Mouse (Mus musculus): ENCODE measurements around the gene Vstm2a. TPM values are rescaled to one million over a fixed set of nuclear protein-coding genes. Genes with fewer than 3 reads are reported as not detected.

The Vstm2a gene
- polyA plus RNA-seq (2015; fragmentation: Nextera tagmentation; extraction: Ambion mirVana): 0.33 and 0.51 TPM in 2 replicates

DNA sequence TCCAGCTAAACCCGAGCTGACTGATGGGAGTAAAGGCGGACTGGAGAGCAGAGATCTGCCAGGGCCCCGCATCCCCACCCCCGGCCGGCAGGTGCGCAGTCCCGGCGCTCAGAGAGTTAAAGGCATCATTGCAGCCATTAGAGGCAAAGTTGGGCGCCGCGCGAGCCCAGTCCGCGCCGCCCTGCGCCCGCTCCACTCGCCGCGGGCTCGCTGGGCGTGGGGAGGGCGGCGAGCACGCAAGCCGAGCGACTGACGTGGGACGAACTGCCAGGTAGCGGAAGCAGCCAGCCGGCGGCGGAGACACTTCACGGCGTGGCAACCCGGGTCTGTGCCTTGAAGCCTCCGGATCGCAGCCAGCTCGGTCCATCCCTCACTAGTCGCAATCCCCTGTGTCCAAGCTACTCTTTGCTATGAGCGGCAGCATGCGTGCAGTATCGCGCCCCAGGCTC, at the start of gene Vstm2a:
Vstm2a (plus strand) TSS at position 252 of the 449 bp plus-strand sequence.
- DNase-seq (ENCODE audit: low spot score): no peak

GRCm38 (mm10) chr11:16257011-16257410, 513 bp upstream of the Vstm2a start:
- no peak for DNase-seq (ENCODE audit: low spot score)

DNA sequence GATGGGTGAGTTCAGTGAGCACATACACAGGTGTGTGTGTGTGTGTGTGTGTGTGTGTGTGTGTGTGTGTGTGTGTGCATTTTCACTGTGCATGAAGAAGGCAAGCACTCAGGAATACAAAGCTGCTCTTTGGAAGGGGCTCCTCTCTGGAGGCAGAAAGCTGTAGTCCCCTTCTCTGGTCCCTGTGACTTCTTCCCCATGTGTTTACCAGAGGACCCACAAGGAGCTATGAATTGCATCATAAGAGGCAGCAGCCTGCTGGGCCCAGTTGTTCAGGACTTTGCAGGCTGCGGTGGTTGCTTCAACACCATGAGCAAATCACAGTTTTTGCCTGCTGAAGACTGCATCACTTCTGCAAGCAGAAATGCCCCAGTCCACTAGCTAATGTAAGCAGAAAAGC, 776 bp downstream of the Vstm2a start:
- no peak for DNase-seq (ENCODE audit: low spot score)

GRCm38 (mm10) chr11:16259876-16260275, 2.4 kb downstream of the Vstm2a start:
- no peak for DNase-seq (ENCODE audit: low spot score)

DNA sequence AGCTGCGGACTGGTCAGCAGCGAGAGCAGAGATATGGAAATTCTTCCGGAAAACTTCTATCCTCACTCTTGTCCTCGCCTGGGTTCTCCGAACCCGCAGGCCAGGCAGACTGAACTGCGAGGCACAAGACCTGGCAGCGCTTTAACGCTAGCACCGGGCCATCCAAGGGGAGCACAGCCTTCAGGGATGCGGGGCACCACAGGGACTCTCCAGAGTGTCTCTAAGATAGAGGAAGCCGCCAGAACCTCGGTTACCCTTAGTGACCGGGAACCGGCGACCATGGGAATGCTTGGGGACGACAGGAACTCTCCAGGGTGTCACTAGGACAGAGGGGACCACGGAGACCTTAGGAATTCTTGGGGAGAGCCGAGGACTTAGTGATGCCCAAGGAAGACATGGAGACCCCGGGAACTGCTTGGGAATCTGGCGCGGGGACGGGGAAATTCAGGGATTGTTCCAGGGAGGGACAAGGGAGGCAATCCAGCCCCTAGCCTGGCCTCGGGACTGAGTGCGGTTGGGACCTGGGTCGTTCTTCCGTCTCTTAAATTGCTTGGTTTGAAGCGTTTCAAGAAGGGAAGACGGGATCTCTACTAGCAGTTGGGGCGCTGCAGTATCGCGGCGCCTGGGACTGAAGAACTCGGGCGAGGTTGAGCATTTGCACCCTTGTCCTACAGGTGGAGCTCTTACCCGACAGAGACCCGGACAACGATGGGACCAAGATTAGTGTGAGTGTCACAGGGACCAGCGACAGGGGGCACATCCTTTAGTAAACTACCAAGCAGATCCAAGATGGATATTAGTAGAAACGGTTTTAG, 3.4 kb downstream of the Vstm2a start:
- peak; percentile 17 for DNase-seq (ENCODE audit: low spot score)

DNA sequence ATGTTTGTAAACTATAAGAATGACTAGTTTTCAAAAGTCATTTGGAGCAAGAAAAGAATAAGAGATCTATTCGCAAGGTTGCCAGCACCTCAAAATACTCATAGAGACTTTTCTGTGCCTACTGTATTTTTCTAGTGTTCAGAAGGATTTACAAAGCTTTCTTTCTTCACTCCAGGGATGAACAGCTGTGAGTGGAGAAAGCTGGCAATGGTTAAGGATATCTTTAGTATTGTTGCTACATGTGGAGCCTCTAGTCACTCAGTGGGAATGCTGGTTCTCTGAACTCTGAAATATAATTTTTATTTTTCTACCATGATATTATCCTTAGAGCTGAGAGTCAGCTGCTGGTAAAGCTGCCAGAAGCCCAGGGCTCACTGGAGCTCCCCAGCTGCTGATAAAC, 10.9 kb downstream of the Vstm2a start:
- DNase-seq (ENCODE audit: low spot score): no peak

- no peak for DNase-seq (ENCODE audit: low spot score)
Measured at GRCm38 (mm10) chr11:16290381-16290780, 32.9 kb downstream of the Vstm2a start.

DNA sequence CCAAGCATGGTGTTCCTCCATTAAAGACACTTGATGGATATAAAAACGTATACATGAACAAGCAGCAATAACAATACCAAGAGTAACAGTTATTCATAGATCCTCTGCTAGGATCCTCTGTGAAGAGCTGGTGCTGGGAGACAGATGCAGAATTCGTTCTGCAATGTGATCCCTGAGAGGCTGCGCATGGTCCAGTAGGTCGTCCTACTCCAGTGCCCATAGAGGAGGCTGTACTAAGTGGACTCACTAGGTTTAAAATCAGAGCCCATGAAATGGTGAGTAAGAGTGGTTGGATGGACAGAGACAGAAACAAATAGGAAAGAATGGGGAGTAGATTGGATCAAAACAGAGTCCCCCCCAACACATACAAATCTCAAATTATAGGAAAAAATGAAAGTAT, 35.4 kb downstream of the Vstm2a start:
- DNase-seq (ENCODE audit: low spot score): no peak

GRCm38 (mm10) chr11:16296521-16296920, 39.0 kb downstream of the Vstm2a start:
- no peak for DNase-seq (ENCODE audit: low spot score)

GRCm38 (mm10) chr11:16299492-16299891, 42.0 kb downstream of the Vstm2a start:
- DNase-seq (ENCODE audit: low spot score): no peak

DNA sequence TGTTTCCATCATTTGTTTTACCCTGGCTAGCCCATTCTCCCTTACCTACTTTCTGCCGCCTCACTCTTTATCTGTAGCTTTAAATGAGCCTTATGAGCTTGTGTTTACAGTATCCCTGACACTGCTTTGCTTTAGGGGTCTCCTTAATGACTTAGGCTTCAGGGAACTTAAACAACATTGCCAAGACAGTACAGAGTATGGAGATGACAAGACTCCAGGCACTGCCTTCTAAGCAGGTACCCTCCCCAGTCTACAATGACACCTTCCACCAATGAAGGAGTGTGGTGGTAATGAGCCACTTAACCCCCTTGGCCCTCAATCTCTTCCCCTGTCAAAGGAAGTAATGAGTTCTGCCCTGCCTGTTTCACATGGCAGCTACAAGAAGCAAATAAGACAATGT, 42.4 kb downstream of the Vstm2a start:
- DNase-seq (ENCODE audit: low spot score): no peak

GRCm38 (mm10) chr11:16300709-16301108, 43.2 kb downstream of the Vstm2a start:
- no peak for DNase-seq (ENCODE audit: low spot score)

DNA sequence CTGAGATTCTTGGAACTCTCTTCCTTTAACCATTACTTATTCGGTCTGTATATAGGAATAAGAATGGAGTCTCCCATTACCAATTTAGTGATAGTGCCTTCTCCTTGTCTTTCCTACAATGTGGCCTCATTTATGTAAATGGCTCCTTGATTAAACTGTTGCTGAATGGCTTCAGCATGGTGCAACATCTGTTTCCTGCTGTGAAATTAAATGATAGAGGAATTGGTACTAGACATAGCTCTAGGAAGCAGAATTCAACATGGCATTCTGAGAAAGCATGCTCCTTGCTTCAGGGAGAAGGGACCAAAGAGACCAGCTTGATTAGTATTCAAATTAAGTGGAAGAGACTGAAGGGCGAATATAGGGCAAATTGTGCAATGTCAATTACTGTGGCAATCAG, 57.6 kb downstream of the Vstm2a start:
- DNase-seq (ENCODE audit: low spot score): no peak

- no peak for DNase-seq (ENCODE audit: low spot score)
Measured at GRCm38 (mm10) chr11:16345179-16345578, 87.7 kb downstream of the Vstm2a start.

GRCm38 (mm10) chr11:16345676-16346075, 88.2 kb downstream of the Vstm2a start:
- DNase-seq (ENCODE audit: low spot score): no peak

DNA sequence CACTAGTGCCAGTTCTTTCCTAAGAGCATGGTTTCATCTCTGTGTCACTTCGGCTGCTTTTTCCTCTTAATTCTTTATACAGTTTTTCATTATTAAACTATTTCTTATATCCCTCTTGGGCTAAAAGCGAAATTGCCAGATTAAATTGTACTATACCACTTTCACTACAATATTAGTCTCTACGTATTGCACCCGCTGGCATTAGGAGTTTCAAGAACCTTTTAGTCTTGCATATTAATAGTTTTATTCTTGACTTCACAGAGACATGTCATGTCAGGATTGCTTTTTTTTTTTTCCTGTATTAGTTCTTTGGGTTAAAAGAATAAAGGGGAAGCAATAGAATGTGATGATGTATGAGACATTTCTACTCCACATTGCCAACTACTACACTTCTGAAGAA, 94.4 kb downstream of the Vstm2a start:
- no peak for DNase-seq (ENCODE audit: low spot score)

DNA sequence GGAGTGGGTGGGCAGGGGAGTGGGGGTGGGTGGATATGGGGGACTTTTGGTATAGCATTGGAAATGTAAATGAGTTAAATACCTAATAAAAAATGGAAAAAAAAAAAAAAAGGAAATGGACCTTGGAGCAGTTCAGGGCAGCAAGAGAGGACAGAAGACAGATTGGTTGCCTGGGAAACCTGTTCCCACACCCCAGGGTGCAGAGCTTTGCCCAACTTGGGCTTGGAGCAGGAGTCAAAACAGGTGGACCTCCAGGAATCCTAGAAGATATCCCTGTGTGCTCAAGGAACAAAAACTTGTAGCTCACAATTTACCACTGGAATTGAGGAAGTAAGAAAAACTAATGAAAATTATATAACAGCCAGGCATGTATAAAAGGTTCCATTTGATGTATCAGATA, 96.8 kb downstream of the Vstm2a start:
- DNase-seq (ENCODE audit: low spot score): no peak

DNA sequence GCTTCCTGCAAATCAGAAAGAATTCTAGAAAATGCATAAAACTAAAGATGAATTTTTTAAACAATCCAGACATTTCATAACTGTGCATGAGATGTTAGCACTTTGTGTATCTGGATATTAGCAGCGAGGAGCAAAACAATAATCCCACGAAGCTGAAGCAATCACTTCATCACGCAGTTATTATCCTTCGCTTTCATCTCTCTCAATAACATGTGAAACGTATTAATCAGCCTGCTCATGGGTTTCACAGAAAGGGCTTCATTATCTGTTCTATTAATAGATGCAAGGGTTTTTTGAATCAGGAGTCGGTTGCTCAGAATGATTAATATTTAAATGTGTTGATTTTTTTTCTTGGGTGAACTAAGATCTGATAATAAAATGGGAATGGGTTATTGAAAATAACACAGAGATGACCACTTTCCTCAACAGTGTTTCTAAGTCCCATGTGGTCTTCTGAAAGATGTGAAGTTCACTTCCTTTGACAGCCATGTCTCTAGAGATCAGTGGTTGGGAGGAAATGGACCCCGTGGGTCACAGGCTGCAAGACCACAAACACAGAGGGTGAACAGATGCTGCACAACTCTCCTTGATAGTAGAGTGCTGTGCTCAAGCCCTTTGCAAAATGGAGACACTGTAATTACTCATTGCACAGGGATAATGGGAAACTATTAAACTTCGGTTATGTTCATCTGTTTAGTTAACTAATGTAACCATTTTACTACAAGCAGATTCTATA, 109.5 kb downstream of the Vstm2a start:
- DNase-seq (ENCODE audit: low spot score): no peak

DNA sequence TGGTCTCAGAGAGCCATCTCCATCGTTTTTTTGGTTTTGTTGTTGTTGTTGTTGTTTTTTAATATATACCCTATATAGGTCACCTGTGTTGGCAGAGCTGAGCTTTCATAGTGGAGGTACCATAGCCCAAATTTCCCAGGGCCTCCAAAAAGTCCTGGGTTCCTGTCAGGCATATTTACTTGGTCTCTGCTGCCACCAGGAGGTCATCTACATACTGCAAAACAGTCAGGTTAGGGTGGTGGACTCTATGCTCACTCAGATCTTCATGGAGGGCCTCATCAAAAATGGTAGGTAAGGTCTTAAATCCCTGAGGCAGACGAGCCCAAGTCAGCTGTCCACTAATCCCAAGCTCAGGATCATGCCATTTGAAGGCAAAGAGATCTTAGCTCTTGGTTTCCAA, 146.1 kb downstream of the Vstm2a start:
- no peak for DNase-seq (ENCODE audit: low spot score)

- no peak for DNase-seq (ENCODE audit: low spot score)
Measured at GRCm38 (mm10) chr11:16411736-16412135, 154.2 kb downstream of the Vstm2a start.

DNA sequence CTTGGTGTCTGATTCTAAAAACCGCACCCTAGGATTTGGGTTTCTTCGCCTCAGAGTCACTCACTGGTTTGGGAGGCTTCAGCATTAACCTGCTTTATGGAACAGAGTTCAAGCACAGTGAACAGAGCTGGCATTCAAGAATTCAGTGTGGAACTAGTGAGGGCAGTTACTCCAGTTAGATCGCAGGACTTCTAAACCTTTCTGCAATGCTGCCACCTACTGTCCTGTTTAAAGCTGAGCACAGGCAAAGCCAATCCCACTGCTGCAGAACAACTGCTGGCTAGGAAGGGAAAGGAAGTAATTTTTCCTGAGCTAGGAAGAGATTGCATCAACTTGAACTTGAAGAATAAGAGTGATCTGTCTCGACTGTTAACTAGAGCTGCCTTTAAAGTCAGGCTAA, 155.1 kb downstream of the Vstm2a start:
- peak; percentile 6 for DNase-seq (ENCODE audit: low spot score)

DNA sequence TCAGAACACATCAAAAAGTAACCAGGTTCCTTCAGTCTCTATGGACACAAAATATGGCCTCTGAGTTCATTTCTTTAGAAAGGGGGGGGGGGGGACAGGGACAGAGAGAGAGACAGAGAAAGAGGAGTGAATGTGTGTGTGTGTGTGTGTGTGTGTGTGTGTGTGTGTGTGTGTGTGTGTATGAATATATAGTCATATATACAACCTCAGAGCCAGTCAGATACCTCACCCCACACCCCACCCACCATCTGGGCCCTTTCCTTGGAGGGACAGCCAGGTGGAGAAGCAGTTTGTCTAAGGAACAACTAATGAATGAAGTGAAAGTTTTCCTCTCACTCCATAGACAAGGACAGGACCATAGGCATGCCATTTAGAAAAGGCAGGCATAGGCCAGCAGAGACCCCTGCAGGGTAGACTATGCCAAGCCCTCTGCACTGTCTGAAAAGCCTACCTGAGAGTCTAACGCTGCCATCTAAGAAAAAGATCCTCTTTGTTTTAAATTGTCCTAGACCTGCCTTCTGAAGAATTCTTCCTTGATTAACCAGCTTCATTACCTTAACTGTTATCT, 155.6 kb downstream of the Vstm2a start:
- no peak for DNase-seq (ENCODE audit: low spot score)

All from thymus, postnatal 0 days (tissue).